Mouse (Mus musculus): ENCODE measurements at regions not wholly inside any gene's neighbourhood (a gene's known extent, or its start where the extent isn't known, plus 50 kb on each side); places are given as distances from the start of the nearest gene placed in this dataset.

- no peak for DNase-seq (ENCODE audit: low spot score)
Observed at GRCm38 (mm10) chr3:71959441-71959840, 1008.2 kb downstream of the Sis start.

- no peak for DNase-seq (ENCODE audit: low spot score)
Observed at GRCm38 (mm10) chr3:71919865-71920264, 1047.8 kb downstream of the Sis start.

- no peak for DNase-seq (ENCODE audit: low spot score)
Observed at GRCm38 (mm10) chr3:71913783-71914182, 1053.9 kb downstream of the Sis start.

- peak; percentile 53 for DNase-seq (ENCODE audit: low spot score)
Observed at GRCm38 (mm10) chr3:71909242-71909641, 1058.4 kb downstream of the Sis start.

GRCm38 (mm10) chr3:71864670-71865069 is 1103.0 kb downstream of the Sis start:
- no peak for DNase-seq (ENCODE audit: low spot score)

GRCm38 (mm10) chr3:71836111-71836510 is 1131.6 kb downstream of the Sis start:
- DNase-seq (ENCODE audit: low spot score) = no peak
